Mouse (Mus musculus): ENCODE results near the gene Mosmo. TPM values are rescaled to one million over a fixed set of nuclear protein-coding genes. Genes with fewer than 3 reads are reported as not detected.
A peak's percentile ranks its signal among the peaks of the same experiment; 100 is the strongest.

The Mosmo gene
- polyA plus RNA-seq, 1 experiment from 2014 or later = 25.9 TPM

- TF ChIP-seq CTCF (IDR thresholded peaks at IDR 0.05) = peak; percentile 90
- ChIA-PET POLR2A (no interaction called here), CTCF (interaction anchor here (0.8 to 4.0 kb wide), 15 partner anchors 17 to 249 kb away, joined by 3 to 28 read pairs (median 3); no protein-coding TSS in a partner anchor)
- peak; percentile 89 for ATAC-seq
- in situ Hi-C loops (cut with MboI; ENCODE audit: low pct_unique_long_range_greater_than_20kb) = loop anchor here (5.0 to 10.0 kb wide), 4 partner anchors 52 to 244 kb away; partner anchors contain the start of gene Polr3e
- H3K27me3 ChIP-seq = no peaks in the 10 kb centered on the region
- no peak for DNase-seq (ENCODE audit: low read depth, low spot score)
Measured at GRCm38 (mm10) chr7:120670153-120670875, 7.1 kb upstream of the Mosmo start, which contains the start of gene Pdzd9. Gene Pdzd9 (minus strand): TSS chr7:120670343.

GRCm38 (mm10) chr7:120671271-120671670, 6.1 kb upstream of the Mosmo start:
- CTCF ChIA-PET = interaction anchor here (1.2 to 4.0 kb wide), 5 partner anchors 57 to 158 kb away, joined by 3 to 28 read pairs (median 5); no protein-coding TSS in a partner anchor
- POLR2A ChIA-PET = no interaction called here
- in situ Hi-C loops (cut with MboI; ENCODE audit: low pct_unique_long_range_greater_than_20kb) = loop anchor here (5.0 to 10.0 kb wide), 4 partner anchors 51 to 244 kb away; partner anchors contain the start of gene Polr3e
- no peaks in the 10 kb centered on the region for H3K27me3 ChIP-seq
- ATAC-seq = no peak
- no peak for DNase-seq (ENCODE audit: low read depth, low spot score)
- no peak for TF ChIP-seq CTCF (IDR thresholded peaks at IDR 0.05)

- DNase-seq (ENCODE audit: low read depth, low spot score) = no peak
- no peaks in the 10 kb centered on the region for H3K27me3 ChIP-seq
- ATAC-seq = peak; percentile 29
- ChIA-PET CTCF (interaction anchor here (1.5 kb wide), 1 partner anchor 49 kb away, joined by 5 read pairs; no protein-coding TSS in a partner anchor), POLR2A (interaction anchor here (1.6 kb wide), 1 partner anchor 10 kb away, joined by 4 read pairs; no protein-coding TSS in a partner anchor)
- in situ Hi-C loops (cut with MboI; ENCODE audit: low pct_unique_long_range_greater_than_20kb) = loop anchor here (10.0 kb wide), 1 partner anchor 237 kb away; the partner anchor contains the start of gene Polr3e
- no peak for TF ChIP-seq CTCF (IDR thresholded peaks at IDR 0.05)
Measured at GRCm38 (mm10) chr7:120677764-120678531, 530 bp downstream of the Mosmo start.

- ChIA-PET CTCF (interaction anchor here (1.5 kb wide), 1 partner anchor 48 kb away, joined by 5 read pairs; no protein-coding TSS in a partner anchor), POLR2A (interaction anchor here (1.6 kb wide), 1 partner anchor 9 kb away, joined by 4 read pairs; no protein-coding TSS in a partner anchor)
- ATAC-seq (no peak), DNase-seq (ENCODE audit: low read depth, low spot score) (no peak)
- in situ Hi-C loops (cut with MboI; ENCODE audit: low pct_unique_long_range_greater_than_20kb) = loop anchor here (10.0 kb wide), 1 partner anchor 236 kb away; the partner anchor contains the start of gene Polr3e
- no peaks in the 10 kb centered on the region for H3K27me3 ChIP-seq
- no peak for TF ChIP-seq CTCF (IDR thresholded peaks at IDR 0.05)
Measured at GRCm38 (mm10) chr7:120679023-120679422, 1.6 kb downstream of the Mosmo start.

GRCm38 (mm10) chr7:120682002-120682401, 4.6 kb downstream of the Mosmo start:
- ATAC-seq (no peak), DNase-seq (ENCODE audit: low read depth, low spot score) (no peak)
- no peaks in the 10 kb centered on the region for H3K27me3 ChIP-seq
- ChIA-PET POLR2A (no interaction called here), CTCF (no interaction called here)
- in situ Hi-C loops (cut with MboI; ENCODE audit: low pct_unique_long_range_greater_than_20kb) = no loop called here
- no peak for TF ChIP-seq CTCF (IDR thresholded peaks at IDR 0.05)

- no peak for DNase-seq (ENCODE audit: low read depth, low spot score)
Measured at GRCm38 (mm10) chr7:120684731-120685161, 7.3 kb downstream of the Mosmo start.

GRCm38 (mm10) chr7:120685227-120685626, 7.8 kb downstream of the Mosmo start:
- no peak for DNase-seq (ENCODE audit: low read depth, low spot score)
- no peak for ATAC-seq
- POLR2A ChIA-PET = no interaction called here
- CTCF ChIA-PET = interaction anchor here (0.9 kb wide), 1 partner anchor 41 kb away, joined by 3 read pairs; no protein-coding TSS in a partner anchor
- TF ChIP-seq CTCF (IDR thresholded peaks at IDR 0.05) = no peak
- H3K27me3 ChIP-seq = no peaks in the 10 kb centered on the region
- in situ Hi-C loops (cut with MboI; ENCODE audit: low pct_unique_long_range_greater_than_20kb) = no loop called here

More at GRCm38 (mm10) chr7:120684731-120685161, 7.3 kb downstream of the Mosmo start:
- CTCF ChIA-PET = interaction anchor here (0.9 kb wide), 1 partner anchor 41 kb away, joined by 3 read pairs; no protein-coding TSS in a partner anchor
- in situ Hi-C loops (cut with MboI; ENCODE audit: low pct_unique_long_range_greater_than_20kb) = no loop called here
- no peak for ATAC-seq
- POLR2A ChIA-PET = no interaction called here
- H3K27me3 ChIP-seq = no peaks in the 10 kb centered on the region
- TF ChIP-seq CTCF (IDR thresholded peaks at IDR 0.05) = no peak

GRCm38 (mm10) chr7:120690634-120691033, 13.2 kb downstream of the Mosmo start:
- no peak for ATAC-seq
- CTCF ChIA-PET = no interaction called here
- DNase-seq (ENCODE audit: low read depth, low spot score) = no peak
- in situ Hi-C loops (cut with MboI; ENCODE audit: low pct_unique_long_range_greater_than_20kb) = no loop called here
- POLR2A ChIA-PET = no interaction called here
- TF ChIP-seq CTCF (IDR thresholded peaks at IDR 0.05) = peak; percentile 58
- H3K27me3 ChIP-seq = no peaks in the 10 kb centered on the region

GRCm38 (mm10) chr7:120693831-120694375, 16.5 kb downstream of the Mosmo start:
- in situ Hi-C loops (cut with MboI; ENCODE audit: low pct_unique_long_range_greater_than_20kb) = no loop called here
- CTCF ChIA-PET = interaction anchor here (1.1 kb wide), 1 partner anchor 28 kb away, joined by 4 read pairs; no protein-coding TSS in a partner anchor
- POLR2A ChIA-PET = no interaction called here
- ATAC-seq (no peak), DNase-seq (ENCODE audit: low read depth, low spot score) (no peak)
- TF ChIP-seq CTCF (IDR thresholded peaks at IDR 0.05) = no peak
- H3K27me3 ChIP-seq = no peaks in the 10 kb centered on the region

GRCm38 (mm10) chr7:120695196-120695595, 17.8 kb downstream of the Mosmo start:
- ChIA-PET CTCF (interaction anchor here (0.9 kb wide), 1 partner anchor 18 kb away, joined by 3 read pairs; no protein-coding TSS in a partner anchor), POLR2A (no interaction called here)
- ATAC-seq (no peak), DNase-seq (ENCODE audit: low read depth, low spot score) (no peak)
- no peak for TF ChIP-seq CTCF (IDR thresholded peaks at IDR 0.05)
- in situ Hi-C loops (cut with MboI; ENCODE audit: low pct_unique_long_range_greater_than_20kb) = no loop called here
- H3K27me3 ChIP-seq = no peaks in the 10 kb centered on the region
